Mouse (Mus musculus): ENCODE measurements around the gene Casp7. TPM values are rescaled to one million over a fixed set of nuclear protein-coding genes. Genes with fewer than 3 reads are reported as not detected.

Gene Casp7
- polyA plus RNA-seq, 1 experiment from 2014 or later = 18.4 TPM

DNA sequence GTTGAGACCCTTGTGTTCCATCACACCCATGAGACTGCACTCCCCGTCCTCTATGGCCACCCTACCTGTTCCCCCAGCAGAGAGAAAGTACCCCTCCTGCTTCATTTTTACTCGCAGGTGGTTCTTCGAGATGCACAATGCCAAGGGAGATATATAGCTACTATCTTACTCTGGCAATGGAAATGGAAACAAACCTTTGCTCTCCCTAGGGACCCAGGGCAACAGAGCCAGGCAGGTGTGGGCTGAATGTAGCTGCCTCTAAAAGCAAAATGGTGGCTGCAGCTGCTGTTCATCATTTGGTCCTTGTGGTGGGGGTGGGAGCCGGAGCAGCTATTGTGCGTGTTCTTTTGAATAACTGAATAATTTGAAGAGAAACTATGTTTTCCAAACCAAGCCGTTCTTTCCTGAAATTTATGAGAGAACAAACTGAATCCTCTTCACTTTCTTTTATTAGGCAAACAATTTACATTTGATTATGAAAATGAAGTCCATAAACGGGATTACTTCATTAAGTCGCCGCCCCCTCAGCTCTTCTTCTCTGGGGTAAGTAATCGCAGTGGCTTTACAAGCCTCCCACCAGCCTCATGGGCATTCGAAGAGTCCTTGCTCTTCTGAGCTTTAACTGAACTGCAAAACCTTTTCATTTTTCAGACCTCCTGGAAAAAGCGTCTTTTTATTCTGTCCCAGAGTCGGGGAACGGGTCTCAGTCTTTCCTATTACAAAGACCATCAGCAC, 73.5 kb downstream of the Casp7 start:
- 0 out of 2 replicates have a peak, but pooled peaks cover 6% of the 10 kb centered on the region for H3K4me1 ChIP-seq (replicated peaks; ENCODE audit: control insufficient read depth, insufficient read depth, low read length)
- no peak overlapping the region for H3K4me3 ChIP-seq (replicated peaks; ENCODE audit: low read length)
- ATAC-seq (ENCODE audit: low FRiP score) (no peak), DNase-seq (ENCODE audit: low spot score) (no peak)
- H3K4me2 ChIP-seq (replicated peaks) = no peak overlapping the region
- no peak overlapping the region for H3K27ac ChIP-seq
- no peaks in the 10 kb centered on the region for H3K36me3 ChIP-seq (replicated peaks; ENCODE audit: control insufficient read depth, insufficient read depth)
- no peaks in the 10 kb centered on the region for H3K9me3 ChIP-seq (ENCODE audit: control insufficient read depth, low read length)
- WGBS = 76% methylated on average over 14 of the region's 14 CpGs
- H3K27me3 ChIP-seq (ENCODE audit: control insufficient read depth, insufficient read depth, low read length) = no peaks in the 10 kb centered on the region
- no peak overlapping the region for H3K9ac ChIP-seq

DNA sequence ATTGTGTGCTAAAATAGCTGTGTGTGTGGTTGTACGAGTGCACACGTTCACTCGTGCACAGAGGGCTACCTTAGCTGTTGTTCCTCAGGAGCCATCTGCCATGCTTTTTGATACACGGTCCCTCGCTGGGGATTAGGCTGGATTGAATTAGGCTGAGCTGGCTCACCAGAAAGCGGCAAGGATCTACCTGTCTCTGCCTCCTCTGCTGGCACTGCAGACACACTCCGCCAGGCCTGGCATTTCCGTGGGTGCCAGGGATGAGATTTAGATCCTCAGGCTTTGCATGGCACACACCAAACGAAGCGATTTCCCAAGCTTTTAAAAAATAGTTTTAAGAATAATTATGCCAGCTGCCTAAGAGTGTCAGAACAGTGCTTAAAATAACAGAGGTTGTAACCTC, 75.0 kb downstream of the Casp7 start:
- Histone ChIP-seq H3K4me2 (replicated peaks) (no peak overlapping the region), H3K4me1 (replicated peaks; ENCODE audit: control insufficient read depth, insufficient read depth, low read length) (0 out of 2 replicates have a peak, but pooled peaks cover 6% of the 10 kb centered on the region), H3K9me3 (ENCODE audit: control insufficient read depth, low read length) (no peaks in the 10 kb centered on the region), H3K9ac (no peak overlapping the region), H3K36me3 (replicated peaks; ENCODE audit: control insufficient read depth, insufficient read depth) (no peaks in the 10 kb centered on the region), H3K27ac (no peak overlapping the region), H3K4me3 (replicated peaks; ENCODE audit: low read length) (no peak overlapping the region), H3K27me3 (ENCODE audit: control insufficient read depth, insufficient read depth, low read length) (no peaks in the 10 kb centered on the region)
- DNase-seq (ENCODE audit: low spot score) (no peak), ATAC-seq (ENCODE audit: low FRiP score) (no peak)
- 79% methylated on average over 10 of the region's 10 CpGs for WGBS

DNA sequence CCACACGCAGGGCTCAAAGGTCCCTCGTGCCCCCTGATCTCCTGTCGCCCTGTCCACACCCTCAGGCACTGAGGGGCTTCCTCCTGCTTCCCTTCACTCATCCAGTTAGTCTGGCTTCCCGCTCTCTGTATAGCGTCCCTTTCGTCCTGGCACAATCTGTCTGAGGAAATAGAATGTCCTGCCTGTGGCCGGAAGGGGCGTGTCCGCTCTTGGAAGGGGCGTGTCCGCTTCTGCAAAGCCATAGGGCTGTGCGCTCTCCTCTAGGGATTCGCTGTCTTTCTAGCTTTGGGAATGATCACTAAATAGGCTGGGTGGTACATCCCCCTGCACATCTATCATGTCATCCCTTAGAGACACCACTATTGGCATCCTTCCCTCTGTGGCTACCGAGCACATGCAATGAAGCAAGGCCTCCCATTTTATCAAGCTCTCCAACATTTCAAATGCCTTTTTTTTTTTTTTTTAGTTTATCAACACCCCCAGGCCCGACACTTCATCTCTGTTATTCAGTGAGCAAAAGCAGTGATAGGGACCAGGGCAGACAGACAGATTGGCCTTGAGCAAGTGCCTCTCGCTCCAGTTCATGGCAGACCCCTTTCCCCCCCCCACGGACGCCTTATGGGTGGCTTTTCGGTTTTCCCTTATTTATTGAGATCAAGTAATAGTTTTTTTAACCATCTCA, 78.1 kb downstream of the Casp7 start:
- Histone ChIP-seq H3K4me3 (replicated peaks; ENCODE audit: low read length) (no peak overlapping the region), H3K27me3 (ENCODE audit: control insufficient read depth, insufficient read depth, low read length) (no peaks in the 10 kb centered on the region), H3K4me2 (replicated peaks) (peak overlapping the region; percentile 25), H3K9me3 (ENCODE audit: control insufficient read depth, low read length) (no peaks in the 10 kb centered on the region), H3K9ac (no peak overlapping the region), H3K27ac (no peak overlapping the region), H3K4me1 (replicated peaks; ENCODE audit: control insufficient read depth, insufficient read depth, low read length) (0 out of 2 replicates have a peak, but pooled peaks cover 6% of the 10 kb centered on the region), H3K36me3 (replicated peaks; ENCODE audit: control insufficient read depth, insufficient read depth) (no peaks in the 10 kb centered on the region)
- DNase-seq (ENCODE audit: low spot score) (no peak), ATAC-seq (ENCODE audit: low FRiP score) (no peak)
- WGBS = 52% methylated on average over 19 of the region's 19 CpGs

DNA sequence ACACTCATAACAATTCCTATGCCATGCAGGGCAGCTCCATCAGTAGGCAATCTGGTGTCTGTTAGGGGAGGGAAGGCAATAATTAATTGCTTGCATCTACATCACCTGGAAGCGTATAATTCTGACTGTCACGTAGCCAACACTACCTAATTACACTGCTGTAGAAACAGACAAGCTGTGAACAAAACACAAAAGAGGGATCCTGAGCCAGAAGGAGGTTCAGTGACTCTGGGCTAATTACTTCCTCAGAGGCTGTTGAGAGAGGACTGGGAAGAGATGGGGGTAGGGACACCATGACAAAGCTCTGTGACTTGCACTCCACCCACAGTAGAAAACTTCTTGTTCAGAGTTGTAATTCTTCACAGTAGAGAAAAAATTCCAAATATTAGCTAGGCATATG, 79.6 kb downstream of the Casp7 start:
- 0 out of 2 replicates have a peak, but pooled peaks have one; percentile 51 for ATAC-seq (ENCODE audit: low FRiP score)
- Histone ChIP-seq H3K27ac (no peak overlapping the region), H3K4me1 (replicated peaks; ENCODE audit: control insufficient read depth, insufficient read depth, low read length) (0 out of 2 replicates have a peak, but pooled peaks cover 6% of the 10 kb centered on the region), H3K9me3 (ENCODE audit: control insufficient read depth, low read length) (no peaks in the 10 kb centered on the region), H3K4me2 (replicated peaks) (no peak overlapping the region), H3K9ac (no peak overlapping the region), H3K4me3 (replicated peaks; ENCODE audit: low read length) (no peak overlapping the region), H3K27me3 (ENCODE audit: control insufficient read depth, insufficient read depth, low read length) (no peaks in the 10 kb centered on the region), H3K36me3 (replicated peaks; ENCODE audit: control insufficient read depth, insufficient read depth) (no peaks in the 10 kb centered on the region)
- peak; percentile 36 for DNase-seq (ENCODE audit: low spot score)
- WGBS = 13% methylated on average over 2 of the region's 2 CpGs

DNA sequence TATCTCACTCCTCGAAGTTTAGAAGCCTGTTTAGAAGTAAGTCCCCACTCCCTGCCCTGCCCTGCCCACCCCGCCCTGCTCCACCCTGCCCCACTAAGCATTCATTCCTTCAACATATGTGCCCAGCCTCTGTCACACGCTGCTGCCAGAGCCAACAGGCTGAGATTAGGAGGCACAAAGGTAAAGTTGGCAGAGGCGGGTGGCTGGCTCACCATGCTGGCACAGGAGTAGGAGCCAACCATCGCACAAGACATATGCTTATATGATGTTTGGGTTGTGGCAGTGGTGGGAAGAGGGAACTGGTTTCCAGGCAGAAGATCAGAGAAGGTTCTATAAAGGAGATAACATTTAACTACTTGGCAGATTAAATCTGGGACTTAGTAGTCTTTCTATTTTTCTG, 80.3 kb downstream of the Casp7 start:
- Histone ChIP-seq H3K4me1 (replicated peaks; ENCODE audit: control insufficient read depth, insufficient read depth, low read length) (0 out of 2 replicates have a peak, but pooled peaks cover 6% of the 10 kb centered on the region), H3K27ac (no peak overlapping the region), H3K9ac (no peak overlapping the region), H3K27me3 (ENCODE audit: control insufficient read depth, insufficient read depth, low read length) (no peaks in the 10 kb centered on the region), H3K9me3 (ENCODE audit: control insufficient read depth, low read length) (no peaks in the 10 kb centered on the region), H3K4me2 (replicated peaks) (no peak overlapping the region), H3K36me3 (replicated peaks; ENCODE audit: control insufficient read depth, insufficient read depth) (no peaks in the 10 kb centered on the region), H3K4me3 (replicated peaks; ENCODE audit: low read length) (no peak overlapping the region)
- no peak for DNase-seq (ENCODE audit: low spot score)
- 85% methylated on average over 5 of the region's 5 CpGs for WGBS
- no peak for ATAC-seq (ENCODE audit: low FRiP score)

DNA sequence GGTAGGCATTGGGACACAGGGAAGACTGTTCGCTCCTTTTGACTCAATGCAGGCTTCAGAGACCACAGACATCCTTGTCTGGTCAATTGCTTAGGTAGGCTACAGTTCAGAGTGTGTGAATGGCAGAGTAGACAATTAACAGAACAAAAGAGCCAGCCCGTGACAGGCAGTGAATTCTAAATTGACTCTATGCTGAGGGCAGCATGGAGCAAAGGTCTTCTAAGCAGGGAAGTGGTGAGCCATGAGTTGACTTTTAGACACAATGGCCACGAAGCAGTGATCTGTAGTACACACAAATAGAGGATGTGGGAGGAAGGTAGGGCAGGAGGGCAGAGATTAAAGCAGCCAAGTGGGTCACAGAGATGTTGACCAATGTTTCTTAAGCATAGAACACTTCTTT, 80.9 kb downstream of the Casp7 start:
- Histone ChIP-seq H3K4me2 (replicated peaks) (no peak overlapping the region), H3K36me3 (replicated peaks; ENCODE audit: control insufficient read depth, insufficient read depth) (no peaks in the 10 kb centered on the region), H3K27me3 (ENCODE audit: control insufficient read depth, insufficient read depth, low read length) (no peaks in the 10 kb centered on the region), H3K27ac (no peak overlapping the region), H3K9ac (no peak overlapping the region), H3K4me1 (replicated peaks; ENCODE audit: control insufficient read depth, insufficient read depth, low read length) (0 out of 2 replicates have a peak, but pooled peaks cover 6% of the 10 kb centered on the region), H3K9me3 (ENCODE audit: control insufficient read depth, low read length) (no peaks in the 10 kb centered on the region), H3K4me3 (replicated peaks; ENCODE audit: low read length) (no peak overlapping the region)
- ATAC-seq (ENCODE audit: low FRiP score) (no peak), DNase-seq (ENCODE audit: low spot score) (no peak)
- WGBS = 32% methylated on average over 3 of the region's 3 CpGs

DNA sequence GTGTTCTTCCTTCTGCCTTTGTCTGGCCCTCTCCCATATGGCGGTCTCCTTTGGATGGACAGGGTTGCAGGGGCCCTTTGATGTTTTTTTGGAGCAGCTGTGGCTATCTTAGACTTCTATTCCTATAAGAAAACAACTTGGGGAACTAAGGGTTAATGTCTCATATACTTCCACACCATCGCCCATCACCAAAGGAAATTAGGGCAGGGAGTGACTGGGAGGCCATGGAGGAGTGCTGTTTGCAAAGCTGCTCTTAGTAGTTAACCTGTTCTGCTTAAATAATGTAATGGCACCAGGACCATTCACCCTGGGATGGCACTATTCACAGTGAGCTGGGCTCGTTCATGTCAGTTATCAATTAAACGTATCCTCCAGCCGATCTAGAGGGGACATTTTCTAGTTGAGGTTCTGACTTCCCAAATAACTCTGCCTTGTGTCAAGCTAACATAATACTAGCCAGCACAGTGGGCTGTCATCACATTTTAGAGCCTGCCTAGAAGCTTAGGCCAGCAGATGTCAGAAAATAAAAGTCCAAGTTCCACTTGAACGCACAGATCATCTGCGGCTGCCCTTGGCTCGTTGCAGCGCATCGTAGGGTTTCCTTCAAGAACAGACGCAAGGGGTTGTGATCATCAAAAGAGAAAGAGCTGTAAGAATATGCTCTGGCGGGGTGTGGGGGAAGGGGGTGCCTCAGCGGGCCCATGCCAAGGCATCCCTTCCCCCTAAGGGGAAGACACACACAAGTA, 87.9 kb downstream of the Casp7 start:
- Histone ChIP-seq H3K27ac (no peak overlapping the region), H3K9ac (no peak overlapping the region), H3K4me1 (replicated peaks; ENCODE audit: control insufficient read depth, insufficient read depth, low read length) (peaks cover 19% of the 10 kb centered on the region), H3K4me3 (replicated peaks; ENCODE audit: low read length) (no peak overlapping the region), H3K36me3 (replicated peaks; ENCODE audit: control insufficient read depth, insufficient read depth) (no peaks in the 10 kb centered on the region), H3K27me3 (ENCODE audit: control insufficient read depth, insufficient read depth, low read length) (no peaks in the 10 kb centered on the region), H3K4me2 (replicated peaks) (no peak overlapping the region), H3K9me3 (ENCODE audit: control insufficient read depth, low read length) (no peaks in the 10 kb centered on the region)
- DNase-seq (ENCODE audit: low spot score) = no peak
- 40% methylated on average over 13 of the region's 13 CpGs for WGBS
- no peak for ATAC-seq (ENCODE audit: low FRiP score)

DNA sequence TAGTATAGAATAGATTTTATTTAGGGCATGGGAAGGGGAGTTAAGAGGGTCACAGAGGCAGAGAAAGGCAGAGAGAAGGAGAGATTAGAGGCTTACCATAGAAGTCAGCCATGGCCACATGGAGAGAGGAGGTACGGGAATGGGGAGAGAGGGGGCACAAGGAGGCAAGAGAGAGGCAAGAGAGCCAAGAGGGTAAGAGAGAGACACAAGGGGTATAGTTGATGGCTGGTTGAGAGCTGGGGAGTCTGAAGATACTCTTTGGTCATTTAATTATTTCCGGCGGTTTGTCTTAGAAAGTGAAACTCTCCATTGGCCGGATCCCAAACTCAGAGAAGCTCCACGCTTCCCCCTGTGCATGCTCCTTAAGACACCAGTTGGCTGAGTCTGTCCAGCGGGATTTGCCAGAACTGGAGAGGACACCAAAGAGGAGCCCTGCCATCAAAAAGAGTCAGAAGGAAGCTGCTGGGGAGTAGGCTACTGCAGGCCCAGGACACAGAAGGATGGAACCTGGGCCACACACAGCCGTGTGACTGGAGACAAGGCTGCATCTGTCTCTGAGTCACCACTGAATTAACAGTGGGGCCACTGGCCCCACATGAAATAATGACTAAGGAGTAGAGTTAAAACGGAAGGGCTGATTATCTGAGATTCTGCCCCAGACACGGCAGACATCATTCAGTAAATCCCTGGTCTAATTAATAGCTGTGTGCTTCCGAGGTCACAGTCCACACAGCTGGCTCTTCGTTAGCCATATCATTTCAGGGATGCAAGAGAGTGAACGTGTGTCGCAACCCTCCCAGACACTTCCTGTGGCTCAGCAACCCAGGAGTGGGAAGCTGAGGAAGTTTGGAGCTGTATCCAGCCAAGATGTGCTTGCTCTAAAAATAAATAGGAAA, 88.7 kb downstream of the Casp7 start:
- Histone ChIP-seq H3K9me3 (ENCODE audit: control insufficient read depth, low read length) (no peaks in the 10 kb centered on the region), H3K4me2 (replicated peaks) (no peak overlapping the region), H3K27me3 (ENCODE audit: control insufficient read depth, insufficient read depth, low read length) (no peaks in the 10 kb centered on the region), H3K4me3 (replicated peaks; ENCODE audit: low read length) (no peak overlapping the region), H3K27ac (no peak overlapping the region), H3K4me1 (replicated peaks; ENCODE audit: control insufficient read depth, insufficient read depth, low read length) (peaks cover 19% of the 10 kb centered on the region), H3K9ac (no peak overlapping the region), H3K36me3 (replicated peaks; ENCODE audit: control insufficient read depth, insufficient read depth) (no peaks in the 10 kb centered on the region)
- no peak for DNase-seq (ENCODE audit: low spot score)
- 60% methylated on average over 13 of the region's 13 CpGs for WGBS
- ATAC-seq (ENCODE audit: low FRiP score) = no peak

Measured in hindbrain, embryonic 14.5 days (tissue).